Mouse (Mus musculus) CH12.LX (cell line): ENCODE measurements around the gene Tnnt1.

Experiments used
- CTCF ChIP-seq, 2 experiments: IDR thresholded peaks in 1 of 2; conservative IDR thresholded peaks in 1 of 2; 2 replicates each; pipeline ENCODE4 v1.5.1; 2011 to 2012; ENCODE audit warnings: low read depth in 2 of 2, low read length in 2 of 2, improper control_type of control experiment in 1 of 2, inconsistent platforms in 1 of 2, mild to moderate bottlenecking in 1 of 2, moderate library complexity in 1 of 2
- E2F4 ChIP-seq: IDR thresholded peaks from 2 replicates; pipeline ENCODE4 v1.6.1; 2011; ENCODE audit warnings: low read depth, low read length, improper control_type of control experiment; ENCODE audit not compliant: insufficient replicate concordance
- EP300 ChIP-seq: IDR thresholded peaks from 2 replicates; pipeline ENCODE4 v1.6.1; 2011; ENCODE audit warnings: low read length, improper control_type of control experiment
- GABPA ChIP-seq: IDR thresholded peaks from 2 replicates; pipeline ENCODE4 v1.6.1; 2012; ENCODE audit warnings: low read depth, low read length, improper control_type of control experiment, inconsistent platforms; ENCODE audit not compliant: insufficient replicate concordance
- MAX ChIP-seq: IDR thresholded peaks from 2 replicates; pipeline ENCODE4 v1.6.1; 2011; ENCODE audit warnings: low read length, improper control_type of control experiment
- MEF2A ChIP-seq: IDR thresholded peaks from 2 replicates; pipeline ENCODE4 v1.6.1; 2014; ENCODE audit warnings: low read depth, mild to moderate bottlenecking, inconsistent platforms, low read length, improper control_type of control experiment, borderline replicate concordance
- MXI1 ChIP-seq: IDR thresholded peaks from 2 replicates; pipeline ENCODE4 v1.6.1; 2011; ENCODE audit warnings: mild to moderate bottlenecking, low read depth, low read length, improper control_type of control experiment
- NELFE ChIP-seq: IDR thresholded peaks from 2 replicates; pipeline ENCODE4 v1.6.1; 2011; ENCODE audit warnings: low read depth, low read length, improper control_type of control experiment
- NRF1 ChIP-seq: IDR thresholded peaks from 2 replicates; pipeline ENCODE4 v1.6.1; 2014; ENCODE audit warnings: low read depth, mild to moderate bottlenecking, inconsistent platforms, low read length, improper control_type of control experiment, moderate library complexity
- ZNF384 ChIP-seq: IDR thresholded peaks from 2 replicates; pipeline ENCODE4 v1.6.1; 2012; ENCODE audit warnings: low read depth, low read length, improper control_type of control experiment, inconsistent platforms

DNA sequence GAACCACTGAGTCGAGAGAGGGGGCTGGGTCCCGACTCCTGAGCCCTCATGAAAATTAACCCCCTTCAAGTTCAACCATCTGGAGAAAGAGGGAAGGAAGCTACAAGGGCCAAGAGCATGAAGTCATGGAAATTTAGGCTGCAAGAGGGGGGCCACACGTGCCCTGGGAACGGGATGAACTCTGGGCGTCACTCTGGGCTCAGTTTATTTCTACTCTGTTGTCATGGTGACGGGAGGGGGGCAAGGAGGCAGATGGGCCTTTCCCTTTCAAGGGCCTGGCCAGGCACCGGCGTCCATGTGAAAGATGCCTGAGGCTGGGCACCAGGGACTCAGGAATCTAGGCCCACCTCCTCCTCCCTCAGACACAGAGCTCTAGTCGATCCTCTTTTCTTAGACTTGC is 17.9 kb downstream of the Tnnt1 start:
- TF ChIP-seq CTCF (conservative IDR thresholded peaks at IDR 0.05 in 1 of 2, IDR thresholded peaks at IDR 0.05 in 1 of 2; ENCODE audit: low read depth in 2 of 2, low read length in 2 of 2) (no peak), MAX (no peak), E2F4 (no peak), NRF1 (no peak), MXI1 (no peak), EP300 (no peak), NELFE (no peak), GABPA (no peak), MEF2A (no peak), ZNF384 (no peak)
